ENCODE assay signal across 8 mouse cellular contexts in genomic region chr8:45816765-45817426, GRCm38 (mm10).
DNase-seq lines count a peak whose midpoint lies in the region; ATAC-seq lines count a peak whose summit lies in the region.

No protein-coding gene starts in this region.

- H3K27ac ChIP-seq in heart, embryonic 12.5 days (ENCODE audit: poor library complexity, severe bottlenecking), result no peak overlapping the region
- H3K27ac ChIP-seq in forebrain, embryonic 15.5 days (replicated peaks), result no peak overlapping the region

- WGBS in heart, embryonic 12.5 days, result 29% methylated on average over 7 of the region's 7 CpGs
- 23% methylated on average over 7 of the region's 7 CpGs for WGBS in forebrain, embryonic 15.5 days

- peaks cover 56% of the 10 kb centered on the region for H3K36me3 ChIP-seq in heart, embryonic 12.5 days
- H3K36me3 ChIP-seq in forebrain, embryonic 15.5 days, result peaks cover 22% of the 10 kb centered on the region

- peak; percentile 58 to 78 for DNase-seq in heart, postnatal 10 days
- DNase-seq in CD8-positive naive resting alpha-beta T cell, adult 2 months (ENCODE audit: low read depth in 2 of 2, low spot score in 2 of 2), result peak; percentile 3 to 16
- peak; percentile 6 for DNase-seq in c-Kit-positive CD71-positive TER-119-negative erythroid progenitor cells, embryonic 14.5 days (ENCODE audit: low read depth)
- DNase-seq in layer of hippocampus, adult 18-20 months (ENCODE audit: low spot score in 2 of 2), result peak; percentile 23 to 78
- peak; percentile 71 for DNase-seq in mesoderm, embryonic 11.5 days (ENCODE audit: low read depth, low spot score)
- DNase-seq in spleen, postnatal 4 days (ENCODE audit: low spot score in 2 of 2), result peak; percentile 26 to 68

- no peak overlapping the region for H3K4me2 ChIP-seq in heart, embryonic 12.5 days
- no peak overlapping the region for H3K4me2 ChIP-seq in forebrain, embryonic 15.5 days (replicated peaks)

- ATAC-seq in heart, embryonic 12.5 days (ENCODE audit: insufficient number of reproducible peaks, low FRiP score), result no peak
- peak; percentile 35; the same call in 1 of the 2 replicates for ATAC-seq in forebrain, embryonic 15.5 days (replicated peaks)

- H3K27me3 ChIP-seq in heart, embryonic 12.5 days (replicated peaks), result no peaks in the 10 kb centered on the region
- H3K27me3 ChIP-seq in forebrain, embryonic 15.5 days, result no peaks in the 10 kb centered on the region

- H3K9me3 ChIP-seq in heart, embryonic 12.5 days (replicated peaks), result no peaks in the 10 kb centered on the region
- H3K9me3 ChIP-seq in forebrain, embryonic 15.5 days, result no peaks in the 10 kb centered on the region

- intact Hi-C loops in heart, postnatal 10 days (cut with DNase I), result loop anchor here (1.0 to 2.0 kb wide), 2 partner anchors 70 to 117 kb away; partner anchors contain the start of gene Ccdc110

- H3K4me1 ChIP-seq in heart, embryonic 12.5 days (replicated peaks), result peaks cover 8% of the 10 kb centered on the region
- H3K4me1 ChIP-seq in forebrain, embryonic 15.5 days, result no peaks in the 10 kb centered on the region

- H3K9ac ChIP-seq in heart, embryonic 12.5 days, result no peak overlapping the region
- H3K9ac ChIP-seq in forebrain, embryonic 15.5 days (replicated peaks), result no peak overlapping the region

- no peak overlapping the region for H3K4me3 ChIP-seq in heart, embryonic 12.5 days
- H3K4me3 ChIP-seq in forebrain, embryonic 15.5 days, result no peak overlapping the region

Comparison
In these comparisons a context has a peak if more than half of its experiments do, and no peak if none do; other contexts are left out.
1. DNase-seq: peak in every context shown above with its lines; median percentile 71 in mesoderm, embryonic 11.5 days; 68 in heart, postnatal 10 days; 50 in layer of hippocampus, adult 18-20 months; 47 in spleen, postnatal 4 days; 10 in CD8-positive naive resting alpha-beta T cell, adult 2 months; 6 in c-Kit-positive CD71-positive TER-119-negative erythroid progenitor cells, embryonic 14.5 days.